Mouse (Mus musculus) spleen, adult 12 weeks (tissue): ENCODE results near the gene Msx2.

Experiments
- DNase-seq: peaks from one replicate; pipeline ENCODE4 v3.0.0; 2022; ENCODE audit warnings: low spot score

The Msx2 gene

DNA sequence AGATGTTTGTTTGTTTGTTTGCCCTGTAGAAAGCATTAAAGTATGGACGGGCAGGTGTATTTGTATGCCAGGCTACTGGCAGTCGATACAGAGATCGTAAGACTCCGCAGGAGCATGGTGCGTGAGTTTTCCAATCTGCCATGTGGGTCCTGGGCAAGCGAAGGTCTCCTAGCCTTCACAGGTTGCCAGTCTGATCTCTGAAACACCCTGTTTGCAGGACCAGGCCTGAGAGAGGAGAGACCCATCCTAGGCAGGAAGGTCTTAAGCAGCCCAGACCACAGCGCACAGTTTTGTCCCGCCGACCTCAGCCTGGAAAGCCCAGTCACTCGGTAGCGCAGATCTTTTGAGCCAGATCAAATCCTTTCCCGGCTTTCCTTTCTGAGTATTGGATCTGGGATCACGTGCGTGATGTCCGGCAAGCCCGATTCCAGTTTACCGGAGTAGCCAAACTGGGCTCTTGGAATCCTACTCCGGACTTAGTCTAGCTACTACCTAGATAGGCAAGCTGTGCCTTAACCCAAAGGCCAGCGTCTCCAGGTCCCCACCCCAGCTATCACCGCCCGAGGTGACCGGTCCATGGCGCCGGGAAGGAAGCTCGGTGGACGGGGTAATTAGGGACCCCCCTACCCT, 7.6 kb downstream of the Msx2 start:
- no peak for DNase-seq

DNA sequence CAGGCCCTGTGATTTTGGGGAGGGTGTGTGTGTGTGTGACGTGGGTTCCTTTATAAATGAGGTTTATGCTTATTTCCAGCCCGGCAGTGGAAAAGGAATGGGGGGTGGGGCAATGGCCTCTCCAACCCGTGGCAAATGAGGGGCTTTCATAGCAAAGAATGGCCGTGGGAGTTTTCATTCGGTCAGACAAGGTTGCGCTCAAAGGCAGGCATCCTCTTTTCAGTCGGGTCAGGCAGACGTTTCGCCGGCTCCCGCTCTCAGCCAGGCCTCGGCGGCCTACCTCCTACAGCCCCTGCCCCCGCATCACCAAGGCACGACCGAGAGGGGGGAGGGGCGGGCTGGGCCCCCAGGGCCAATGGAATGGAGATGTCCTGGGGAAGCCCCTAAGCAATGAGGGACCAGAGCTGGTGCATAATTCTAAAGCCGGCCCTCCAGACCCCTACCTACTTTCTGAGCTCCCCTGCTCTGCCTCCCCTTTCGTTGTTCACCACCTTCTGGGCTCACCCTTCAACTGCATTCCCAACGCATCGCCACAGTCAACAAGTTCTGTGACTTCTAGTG, 8.4 kb downstream of the Msx2 start:
- no peak for DNase-seq

DNA sequence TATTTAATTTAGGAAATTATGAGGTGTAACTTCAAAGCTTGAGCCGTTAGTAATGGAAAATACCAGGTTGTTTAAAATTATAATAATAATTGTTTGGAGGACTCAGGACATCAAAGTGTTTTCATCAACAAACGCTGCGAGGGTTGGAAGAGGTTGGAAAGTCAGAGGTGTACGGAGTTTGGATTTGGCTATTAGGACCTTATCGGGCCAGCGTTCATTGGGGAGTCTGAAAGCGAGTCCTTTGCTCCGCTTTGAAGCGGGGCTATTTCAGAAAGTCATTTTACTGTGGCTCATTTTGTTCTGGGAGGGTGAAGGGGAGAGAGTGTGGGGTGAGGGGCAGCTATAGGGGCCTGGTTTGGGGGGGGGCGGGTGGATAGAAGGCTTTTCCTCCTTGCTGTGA, 8.9 kb downstream of the Msx2 start:
- no peak for DNase-seq

DNA sequence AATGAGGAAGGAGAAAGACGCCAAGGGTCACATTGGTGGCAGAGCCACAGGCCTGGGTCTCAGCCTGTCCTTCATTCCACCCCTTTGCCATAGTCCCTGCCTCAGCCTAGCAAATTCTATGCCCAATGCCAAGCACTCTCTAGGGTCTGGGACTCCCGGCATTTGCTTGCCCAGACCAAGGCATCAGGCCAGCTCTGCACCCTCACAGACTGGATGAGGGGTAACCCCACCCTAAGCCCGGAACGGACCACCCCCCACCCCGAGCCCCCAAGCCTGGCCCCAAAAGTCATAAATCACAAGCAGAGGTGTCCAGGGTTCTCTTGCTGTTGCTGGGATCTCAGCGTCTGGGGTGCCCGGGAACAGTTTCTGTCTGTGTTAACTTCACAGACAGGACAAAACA, 9.8 kb downstream of the Msx2 start:
- no peak for DNase-seq

DNA sequence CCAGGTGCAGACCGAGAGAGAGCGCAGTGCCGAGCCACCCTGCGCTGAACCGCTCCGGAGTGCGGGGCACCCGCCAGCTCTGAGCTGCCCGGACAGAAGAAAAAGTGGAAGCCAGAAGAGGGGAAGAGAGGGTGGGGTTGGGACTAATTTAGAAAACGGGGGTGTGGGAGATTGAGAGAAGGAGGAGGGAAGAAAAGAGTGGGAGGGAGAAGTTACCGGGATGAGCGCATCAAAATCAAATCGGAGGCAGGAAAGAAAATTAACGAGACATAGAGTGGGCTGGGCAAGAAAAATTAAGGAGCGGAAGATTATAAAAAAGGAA, 10.3 kb downstream of the Msx2 start:
- no peak for DNase-seq

DNA sequence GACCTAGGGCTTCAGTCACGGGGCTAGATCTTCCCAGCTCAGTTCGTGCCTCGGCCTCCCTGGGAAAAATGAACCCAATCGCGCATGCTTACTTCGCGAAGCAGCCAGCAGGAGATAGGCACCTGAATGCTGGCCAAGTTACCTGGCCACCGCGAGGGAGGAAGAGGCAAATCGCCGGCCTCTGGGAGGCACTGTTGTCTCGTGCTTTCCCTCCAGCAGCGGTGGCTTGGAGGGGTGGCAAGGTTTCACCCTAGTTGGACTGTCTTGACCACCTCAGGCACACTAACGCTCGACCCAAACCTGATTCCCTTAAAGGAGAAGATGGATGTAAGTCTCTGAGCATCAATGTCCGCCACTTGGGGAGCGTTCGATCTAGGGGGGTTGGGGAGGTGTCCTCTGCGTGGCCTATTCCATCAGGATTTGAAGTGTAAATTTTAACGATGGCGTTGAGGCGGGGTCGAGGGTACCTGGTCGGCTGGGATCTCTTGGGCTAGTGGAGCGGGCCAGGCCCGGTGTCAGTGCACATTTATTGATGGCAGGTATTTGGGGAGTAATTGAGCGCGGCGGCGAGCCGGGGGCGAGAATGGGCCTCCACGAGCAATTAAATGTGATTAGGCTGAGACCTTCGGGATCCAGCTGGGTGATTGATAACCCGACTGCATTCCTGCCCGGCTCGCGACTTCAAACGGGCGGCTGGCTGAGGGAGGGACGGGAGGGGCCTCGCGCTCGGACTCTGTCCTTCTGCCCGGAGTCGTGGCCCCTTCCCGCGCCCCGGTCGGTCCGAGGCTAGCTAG, 10.8 kb downstream of the Msx2 start:
- DNase-seq: no peak

DNA sequence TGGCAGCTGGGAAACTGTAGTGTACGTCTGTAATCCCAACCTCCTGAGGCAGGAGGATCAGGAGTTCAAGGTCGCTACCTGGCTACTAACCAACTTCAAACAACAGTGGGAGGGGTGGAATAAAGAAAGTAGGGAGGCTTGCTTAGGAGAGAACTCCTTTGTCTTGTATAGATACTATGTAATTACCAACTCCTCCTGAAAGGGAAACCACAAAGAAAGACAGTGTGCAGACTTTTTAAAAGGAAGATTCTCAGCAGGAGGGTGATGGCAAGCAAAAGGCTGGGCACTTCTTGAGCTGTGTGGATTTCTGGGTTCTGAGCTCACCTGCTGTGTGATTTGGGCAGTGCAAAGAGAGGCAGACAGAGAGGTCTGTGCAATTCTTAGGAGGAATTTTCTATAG, 11.5 kb downstream of the Msx2 start:
- DNase-seq: no peak

DNA sequence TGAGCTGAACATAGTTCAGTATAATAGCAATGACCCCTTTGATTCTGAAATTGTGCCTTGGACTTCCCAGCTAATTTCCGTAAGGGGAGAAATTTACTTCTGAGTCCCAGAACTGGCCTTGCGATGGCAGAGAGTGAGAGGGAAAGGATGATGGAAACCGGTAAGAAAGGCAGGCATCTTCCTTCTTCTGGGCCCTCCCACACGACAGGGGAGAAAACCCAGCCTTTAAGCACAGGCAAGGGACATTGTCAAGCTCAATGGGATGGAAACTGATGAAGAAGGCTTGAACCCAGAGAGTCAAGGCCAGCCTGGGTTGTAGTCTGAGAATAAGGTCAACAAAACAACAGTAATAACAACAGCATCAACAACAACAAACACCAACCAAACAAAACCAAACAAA, 14.1 kb downstream of the Msx2 start:
- DNase-seq: no peak

DNA sequence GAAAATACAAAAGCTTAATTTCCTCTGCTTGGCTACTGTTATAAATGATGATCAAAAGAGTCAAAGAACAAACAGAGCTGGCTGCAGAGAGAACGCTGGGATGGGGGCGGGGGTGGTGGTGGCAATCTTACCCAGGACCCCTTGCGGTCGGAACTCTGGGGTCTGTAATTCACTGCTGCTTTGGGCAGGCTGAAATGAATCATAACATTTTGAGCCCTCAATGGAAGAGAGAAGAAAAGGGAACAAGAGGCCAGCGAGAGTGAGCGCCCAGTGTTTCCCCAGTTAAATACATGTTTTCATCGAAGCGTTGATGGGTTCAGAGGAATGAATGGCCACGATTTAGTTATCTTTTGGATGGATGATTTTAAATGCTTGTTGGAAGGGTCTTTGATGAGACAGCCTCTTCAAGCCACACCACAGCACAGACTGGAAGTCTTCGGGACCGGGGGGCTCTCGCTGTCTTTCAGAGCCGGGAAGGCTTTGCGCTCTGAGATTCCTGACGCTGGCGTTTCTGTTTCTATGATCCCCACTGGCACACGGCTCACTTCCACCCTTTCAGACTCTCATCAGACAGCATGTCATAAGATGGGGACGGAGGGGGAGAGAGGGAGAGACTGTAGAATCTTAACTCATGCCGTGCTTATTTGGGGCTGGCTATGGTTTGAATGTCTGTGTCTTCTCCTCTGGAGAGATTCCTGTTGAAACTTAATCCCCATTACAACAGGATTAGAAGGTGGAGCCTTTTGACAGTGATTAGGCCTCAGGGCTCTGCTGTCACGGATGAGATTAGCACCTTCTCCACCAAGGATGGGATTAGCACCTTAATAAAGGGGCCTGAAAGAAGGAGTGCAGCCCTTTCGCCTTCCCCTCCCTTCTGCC, 17.8 kb downstream of the Msx2 start:
- no peak for DNase-seq

DNA sequence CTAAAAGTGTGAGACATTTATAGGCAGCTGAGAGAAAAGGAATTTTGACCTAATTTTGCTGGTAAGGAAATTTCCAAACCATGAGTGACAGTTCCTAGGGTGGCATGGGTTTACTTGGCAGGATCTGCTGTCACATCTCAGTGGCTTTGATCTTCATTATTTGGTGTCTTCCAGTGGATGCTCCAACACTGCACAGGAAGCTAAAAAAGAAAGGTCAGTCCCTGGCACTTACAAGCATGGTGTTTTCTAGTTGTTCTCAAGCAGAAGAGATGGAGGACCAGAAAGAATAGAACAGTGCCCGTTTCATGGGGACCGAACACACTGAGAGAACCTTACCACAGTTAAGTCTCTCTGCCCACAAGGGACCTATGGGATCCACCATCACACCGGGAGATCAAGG, 18.9 kb downstream of the Msx2 start:
- DNase-seq: no peak

DNA sequence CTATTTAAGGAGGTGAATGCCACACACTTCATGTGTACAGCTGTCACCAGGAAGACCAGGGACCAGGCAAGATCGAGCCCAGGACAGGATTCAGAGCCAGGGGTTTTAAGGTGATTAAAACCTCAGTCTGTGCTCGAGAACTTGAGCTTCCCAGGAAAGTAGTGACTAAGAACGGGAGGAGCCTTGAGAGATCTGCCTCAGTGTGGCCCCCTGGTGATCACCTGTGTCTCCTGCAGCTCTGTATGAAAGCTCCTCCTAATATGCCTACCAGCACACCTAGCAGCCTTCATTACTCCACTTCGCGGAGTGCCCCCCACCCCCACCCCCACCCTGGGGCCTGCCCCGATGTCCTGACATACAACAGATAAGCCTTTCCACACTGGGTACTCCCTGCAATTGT, 25.3 kb downstream of the Msx2 start:
- DNase-seq: no peak

DNA sequence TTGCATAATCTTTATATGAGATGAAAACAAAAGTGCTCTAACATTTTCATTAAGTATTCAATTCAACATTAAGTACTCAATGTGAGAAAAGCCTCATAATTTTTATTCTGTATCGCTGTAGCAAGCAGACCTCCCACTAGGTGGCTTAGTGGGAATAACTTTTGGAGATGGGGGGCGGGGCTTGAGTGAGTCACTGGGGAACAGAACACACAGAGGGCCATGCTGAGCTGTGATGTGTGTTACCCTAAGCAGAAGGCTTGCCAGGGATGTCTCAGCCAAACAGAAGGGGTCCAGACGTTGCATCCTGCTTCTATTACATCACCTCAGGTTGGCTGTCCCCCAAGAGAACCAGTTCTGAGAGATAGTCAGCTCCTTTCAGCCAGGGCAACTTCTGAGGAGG, 29.3 kb downstream of the Msx2 start:
- no peak for DNase-seq

DNA sequence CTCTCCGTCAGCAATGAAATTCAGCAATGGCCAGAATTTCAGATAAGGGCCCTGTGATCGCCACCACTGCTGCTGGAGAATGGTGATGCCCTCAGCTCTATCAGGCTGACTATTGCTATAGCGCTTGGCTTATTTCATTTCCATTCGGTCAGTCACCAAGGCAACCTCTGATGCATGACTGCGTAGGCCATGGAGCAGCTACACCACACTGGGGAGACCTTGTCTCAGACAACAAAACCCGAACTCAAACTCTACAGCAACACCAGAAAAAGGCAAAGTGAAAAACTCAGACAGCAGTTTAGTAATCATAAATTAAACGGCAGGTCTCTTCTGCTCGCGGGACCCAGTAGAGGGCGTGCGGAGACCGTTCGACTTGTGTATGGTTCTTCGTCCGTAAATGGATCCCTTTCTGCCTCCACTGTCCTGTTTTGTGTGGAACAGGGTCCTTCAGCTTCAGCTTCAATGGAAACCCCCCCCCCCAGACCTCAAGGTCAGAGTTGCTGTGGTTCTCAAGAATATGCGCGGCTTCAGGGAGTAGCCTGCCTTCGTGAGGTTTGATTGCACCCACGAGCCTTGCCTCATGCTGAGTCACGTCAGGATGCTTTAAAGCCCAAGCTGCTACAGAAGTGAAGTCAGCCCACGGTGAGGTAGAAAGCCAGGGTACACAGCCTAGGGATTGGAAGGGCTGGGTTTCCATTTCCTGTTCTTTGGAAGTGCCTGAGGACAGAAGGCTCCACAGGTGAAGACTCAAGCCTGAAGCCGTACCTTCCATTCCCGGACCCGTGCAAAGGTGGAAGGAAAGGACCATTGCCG, 30.5 kb downstream of the Msx2 start:
- no peak for DNase-seq

DNA sequence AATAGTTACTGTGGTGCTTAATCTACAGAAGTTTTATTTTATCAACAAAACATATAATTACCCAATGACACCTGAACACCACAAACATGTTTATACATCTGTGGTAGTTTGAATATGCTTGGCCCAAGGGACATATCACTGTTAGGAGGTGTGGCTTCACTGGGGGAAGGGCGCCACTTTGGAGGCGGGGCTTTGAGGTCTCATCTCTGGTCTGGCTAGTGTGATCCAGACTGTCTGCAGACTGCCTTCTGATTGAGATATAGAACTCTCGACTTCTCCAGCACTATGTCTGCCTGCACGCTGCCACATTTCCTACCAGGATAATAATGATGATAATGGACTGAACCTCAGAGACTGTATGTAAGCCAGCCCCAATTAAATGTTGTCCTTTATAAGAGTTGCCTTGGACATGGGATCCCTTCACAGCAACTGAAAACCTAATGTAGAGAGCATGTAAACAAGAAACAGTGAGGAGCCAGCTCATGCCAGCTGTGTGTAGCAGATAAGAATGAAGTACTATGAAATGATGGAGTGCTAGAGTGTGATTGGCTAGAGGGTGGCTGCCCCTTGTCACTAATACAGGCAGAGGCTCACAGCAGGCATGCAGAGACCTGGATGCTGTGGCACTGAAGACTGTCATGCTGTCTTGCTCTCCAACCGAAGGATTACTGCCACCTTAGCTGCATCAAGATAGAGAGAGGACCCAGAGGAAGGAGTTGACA, 31.4 kb downstream of the Msx2 start:
- DNase-seq: no peak

DNA sequence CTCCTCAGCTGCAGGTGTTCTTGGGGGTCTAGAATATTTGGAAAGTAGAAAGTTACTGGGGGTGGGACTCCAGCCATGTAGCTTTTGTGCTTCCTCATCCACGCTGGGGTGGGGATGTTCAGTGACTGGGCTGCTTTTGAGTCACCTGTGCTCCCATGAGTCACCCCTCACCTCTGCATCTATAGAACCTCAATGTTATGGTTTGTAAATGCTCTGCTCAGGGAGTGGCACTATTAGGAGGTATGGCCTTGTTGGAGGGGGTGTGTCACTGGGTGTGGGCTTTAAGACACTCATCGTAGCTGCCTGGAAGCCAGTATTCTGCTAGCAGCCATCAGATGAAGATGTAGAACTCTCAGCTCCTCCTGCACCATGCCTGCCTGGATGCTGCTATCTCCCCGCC, 32.9 kb downstream of the Msx2 start:
- DNase-seq: no peak

DNA sequence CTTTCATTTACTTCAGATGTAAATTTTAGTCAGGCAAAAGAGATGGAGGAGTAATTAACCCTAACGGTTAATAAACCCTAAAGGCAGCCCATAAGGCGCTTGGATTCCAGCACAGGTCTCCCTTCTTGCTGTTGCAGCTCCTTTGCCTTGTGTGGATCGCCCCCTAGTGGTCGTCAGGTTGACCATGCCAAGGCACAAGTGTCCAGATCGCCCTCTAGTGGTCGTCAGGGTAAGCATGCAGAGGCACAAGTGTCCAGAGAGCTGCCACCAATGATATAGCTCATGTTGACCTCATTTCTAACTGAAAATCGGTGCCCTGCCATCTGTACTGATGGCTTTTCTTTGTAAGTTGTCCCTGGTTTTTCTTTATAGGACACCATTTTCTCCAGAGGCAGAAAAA, 46.4 kb downstream of the Msx2 start:
- peak; percentile 52 for DNase-seq

DNA sequence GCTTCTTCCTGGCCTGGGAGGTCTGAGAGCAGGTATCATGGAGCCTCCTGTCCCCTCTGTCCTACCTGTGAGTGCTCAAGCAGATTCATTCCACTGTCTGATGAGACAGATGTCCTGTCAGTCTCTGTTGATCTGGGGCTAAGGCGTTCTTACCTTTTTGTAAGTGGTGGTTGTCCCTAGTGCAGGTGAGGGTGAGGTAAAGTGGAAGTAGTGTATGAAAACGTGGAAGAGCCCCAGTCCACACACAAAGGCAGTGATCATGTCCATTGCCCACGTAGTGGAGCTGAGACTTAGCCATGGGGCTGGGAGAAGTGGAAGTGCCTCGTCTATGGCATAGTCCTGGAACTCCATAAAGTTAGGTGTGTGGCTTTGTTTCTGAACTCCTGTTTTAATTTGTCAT, 51.7 kb downstream of the Msx2 start:
- no peak for DNase-seq

DNA sequence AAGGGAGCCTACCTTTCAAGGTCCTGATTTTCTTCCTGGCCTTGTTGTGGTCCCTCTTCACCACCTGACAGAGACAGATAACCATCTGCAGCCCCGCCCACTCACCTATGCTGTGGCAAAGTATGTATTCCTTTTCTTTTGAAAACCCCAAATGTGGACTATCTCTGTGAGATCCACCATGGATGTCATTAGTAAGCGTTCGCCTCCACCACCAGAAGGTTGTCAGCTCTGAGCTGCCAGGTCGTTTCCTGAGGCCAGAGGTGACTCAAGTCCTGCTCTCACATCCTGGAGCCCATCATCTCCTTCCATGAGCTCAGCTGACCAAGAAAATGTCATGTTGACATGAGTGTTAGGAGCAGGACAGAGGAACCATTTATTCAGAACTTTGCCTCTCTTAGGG, 52.1 kb downstream of the Msx2 start:
- no peak for DNase-seq

DNA sequence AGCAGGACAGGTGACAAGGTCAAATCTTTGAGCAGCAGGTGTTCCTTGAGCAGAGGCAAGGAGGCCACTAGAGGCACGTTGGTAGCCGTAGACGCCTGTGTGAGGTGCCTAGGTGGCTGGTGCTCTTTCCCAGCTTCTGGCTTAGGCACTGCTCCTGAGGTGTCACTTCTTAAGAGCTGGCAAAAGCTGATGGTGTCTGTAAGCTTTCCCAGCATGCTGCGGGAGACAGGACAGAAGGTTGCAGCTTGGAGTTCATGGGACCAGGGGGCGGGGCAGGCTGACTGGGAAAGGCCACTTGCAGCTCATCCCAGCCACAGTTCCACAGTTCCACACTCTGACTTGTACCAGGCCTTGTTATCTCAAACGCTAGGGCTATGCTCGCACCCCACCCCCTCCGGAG, 53.2 kb downstream of the Msx2 start:
- no peak for DNase-seq

DNA sequence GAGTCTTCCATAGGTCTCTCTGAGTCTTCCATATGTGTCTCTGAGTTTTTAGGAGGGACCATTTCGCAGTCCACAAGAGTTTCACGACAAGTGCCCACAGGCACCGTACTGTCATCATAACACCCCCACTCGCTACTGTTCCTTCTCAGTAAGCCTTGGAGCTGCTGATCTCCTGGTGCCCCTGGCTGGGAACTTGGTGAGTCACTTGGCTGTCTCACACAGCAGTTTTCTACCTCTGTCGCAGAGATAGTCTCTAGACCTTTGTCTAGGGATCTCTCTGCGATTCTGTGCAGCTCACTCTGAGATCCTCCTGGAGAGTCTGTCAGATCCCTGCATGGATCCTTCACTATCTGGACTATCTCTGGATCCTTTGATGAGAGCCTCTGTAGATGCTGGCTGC, 55.2 kb downstream of the Msx2 start:
- DNase-seq: no peak
